Mouse (Mus musculus) kidney, embryonic 15.5 days (tissue): Measurements from ENCODE around the gene Duox1. TPM values are rescaled to one million over a fixed set of nuclear protein-coding genes. Genes with fewer than 3 reads are reported as not detected.

Experiments used
- ATAC-seq: fragments of 200-750 bp; cut with Nextera tagmentation; replicated peaks from 2 replicates; pipeline ENCODE4 v1.8.0; 2017; ENCODE audit warnings: moderate TSS enrichment; ENCODE audit not compliant: low FRiP score
- H3K27ac ChIP-seq: fragments of 300-500 bp; sonication (generic); 2 replicates; pipeline ENCODE4 v1.5.1; 2015; ENCODE audit warnings: mild to moderate bottlenecking, inconsistent platforms
- H3K27me3 ChIP-seq: fragments of 300-500 bp; sonication (generic); 2 replicates; pipeline ENCODE4 v1.6.1; 2015; ENCODE audit warnings: inconsistent platforms
- H3K36me3 ChIP-seq: fragments of 300-500 bp; sonication (generic); 2 replicates; pipeline ENCODE4 v1.6.1; 2015; ENCODE audit warnings: inconsistent platforms
- H3K4me1 ChIP-seq: fragments of 300-500 bp; sonication (generic); 2 replicates; pipeline ENCODE4 v1.6.1; 2015; ENCODE audit warnings: inconsistent platforms
- H3K4me2 ChIP-seq: fragments of 300-500 bp; sonication (generic); 2 replicates; pipeline ENCODE4 v1.6.1; 2015; ENCODE audit warnings: moderate library complexity, mild to moderate bottlenecking, inconsistent platforms
- H3K4me3 ChIP-seq: fragments of 300-500 bp; sonication (generic); replicated peaks from 2 replicates; pipeline ENCODE4 v1.5.1; 2015; ENCODE audit warnings: mild to moderate bottlenecking, inconsistent platforms
- H3K9ac ChIP-seq: fragments of 300-500 bp; sonication (generic); 2 replicates; pipeline ENCODE4 v1.6.1; 2015; ENCODE audit warnings: mild to moderate bottlenecking, inconsistent platforms
- H3K9me3 ChIP-seq: fragments of 300-500 bp; sonication (generic); replicated peaks from 2 replicates; pipeline ENCODE4 v1.6.1; 2016; ENCODE audit warnings: inconsistent platforms
- WGBS: fragments of 180-500 bp; shearing (Covaris S2); methylation state at CpG from one replicate; pipeline ENCODE4 v1.1.7; 2015; ENCODE audit warnings: mixed read lengths; 5-methylcytosine and 5-hydroxymethylcytosine counted together
- polyA plus RNA-seq: library from polyadenylated mRNA; unstranded; fragments of >200 nt; fragmentation: Nextera tagmentation; extraction: Ambion mirVana; gene quantifications from 2 replicates; pipeline ENCODE4 v1.2.1, GENCODE M21; 2015

Duox1 gene
- polyA plus RNA-seq, 1 experiment from 2014 or later = 0.04 TPM

DNA sequence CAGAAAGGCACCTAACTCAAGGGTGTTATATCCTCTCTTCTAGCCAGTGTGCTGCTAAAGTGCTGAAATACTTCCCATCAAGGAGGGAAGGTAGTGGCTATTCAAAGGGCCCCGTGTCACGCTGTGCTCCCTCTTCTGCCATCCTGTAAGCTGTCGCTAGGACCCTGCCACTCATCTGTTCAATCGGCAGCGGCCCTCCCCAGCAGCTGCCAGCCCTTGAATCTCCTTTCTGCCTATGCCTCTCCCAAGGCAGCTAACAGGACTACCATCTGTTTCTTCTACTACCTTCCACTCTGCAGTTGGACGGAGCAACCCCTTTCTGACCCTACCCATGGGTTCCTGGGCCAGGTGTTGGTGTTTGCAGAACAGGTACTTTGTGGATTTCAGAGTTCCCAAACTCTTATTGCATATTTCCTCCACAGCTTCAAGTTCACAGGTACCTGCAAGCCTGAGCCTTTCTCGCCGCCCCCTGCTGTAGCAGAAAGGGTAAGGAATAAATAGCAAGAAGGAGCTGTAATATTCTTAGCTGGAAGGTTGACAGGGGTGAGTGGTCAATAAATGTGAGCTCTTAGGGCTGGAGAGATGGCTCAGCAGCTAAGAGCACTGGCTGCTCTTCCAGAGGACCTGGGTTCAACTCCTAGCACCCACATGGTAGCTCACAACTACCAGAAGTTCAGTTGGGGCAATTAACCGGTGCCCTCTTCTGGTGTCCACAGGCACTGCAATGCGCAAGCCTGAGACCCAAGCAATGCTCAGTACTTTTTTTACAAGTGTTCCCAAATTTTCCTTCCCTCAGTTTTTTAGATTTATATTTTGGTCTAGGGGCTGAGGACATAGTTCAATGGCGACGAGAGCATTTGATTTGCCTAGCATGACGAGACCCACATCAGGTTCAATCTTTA, 47.4 kb downstream of the Duox1 start:
- no peak overlapping the region for H3K9ac ChIP-seq
- peaks cover 24% of the 10 kb centered on the region for H3K4me1 ChIP-seq
- no peak overlapping the region for H3K27ac ChIP-seq
- no peak for ATAC-seq
- no peaks in the 10 kb centered on the region for H3K9me3 ChIP-seq
- H3K4me3 ChIP-seq = no peak overlapping the region
- no peak overlapping the region for H3K4me2 ChIP-seq
- H3K36me3 ChIP-seq = peaks cover 12% of the 10 kb centered on the region
- 86% methylated on average over 13 of the region's 13 CpGs for WGBS
- H3K27me3 ChIP-seq = no peaks in the 10 kb centered on the region

DNA sequence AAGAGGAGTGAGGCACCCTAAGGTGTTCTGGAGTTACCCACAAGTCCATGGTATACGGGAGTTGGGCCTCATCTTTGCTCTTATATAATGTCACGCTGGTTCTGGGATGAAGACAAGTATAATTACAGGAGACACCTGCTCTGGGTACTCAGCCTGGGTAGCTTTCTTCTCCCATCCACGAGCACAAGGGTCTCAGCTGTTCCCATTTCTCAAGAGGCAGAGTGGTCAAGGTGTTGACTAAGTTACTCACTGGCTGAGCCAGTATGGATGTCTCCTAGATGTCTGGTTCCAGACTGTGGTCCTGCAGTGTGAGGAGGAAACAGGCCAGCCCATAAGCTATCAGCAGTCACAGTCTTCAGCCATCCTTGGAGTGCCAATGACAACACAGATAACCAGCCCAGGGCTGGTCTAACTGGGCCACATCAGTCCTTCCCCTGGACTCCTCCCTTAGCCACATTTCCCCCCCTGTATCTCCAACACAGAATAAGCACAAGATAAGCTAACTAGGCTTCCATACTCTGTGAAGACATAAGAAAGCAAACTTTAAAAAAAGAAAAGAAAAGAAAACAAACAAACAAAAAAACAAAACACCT, 49.0 kb downstream of the Duox1 start:
- peaks cover 12% of the 10 kb centered on the region for H3K36me3 ChIP-seq
- ATAC-seq = no peak
- H3K4me1 ChIP-seq = peaks cover 32% of the 10 kb centered on the region
- WGBS = 90% methylated on average over 3 of the region's 3 CpGs
- H3K9me3 ChIP-seq = no peaks in the 10 kb centered on the region
- no peak overlapping the region for H3K4me2 ChIP-seq
- H3K4me3 ChIP-seq = no peak overlapping the region
- H3K9ac ChIP-seq = no peak overlapping the region
- 0 out of 2 replicates have a peak, but pooled peaks cover under 1% of the 10 kb centered on the region for H3K27me3 ChIP-seq
- no peak overlapping the region for H3K27ac ChIP-seq

DNA sequence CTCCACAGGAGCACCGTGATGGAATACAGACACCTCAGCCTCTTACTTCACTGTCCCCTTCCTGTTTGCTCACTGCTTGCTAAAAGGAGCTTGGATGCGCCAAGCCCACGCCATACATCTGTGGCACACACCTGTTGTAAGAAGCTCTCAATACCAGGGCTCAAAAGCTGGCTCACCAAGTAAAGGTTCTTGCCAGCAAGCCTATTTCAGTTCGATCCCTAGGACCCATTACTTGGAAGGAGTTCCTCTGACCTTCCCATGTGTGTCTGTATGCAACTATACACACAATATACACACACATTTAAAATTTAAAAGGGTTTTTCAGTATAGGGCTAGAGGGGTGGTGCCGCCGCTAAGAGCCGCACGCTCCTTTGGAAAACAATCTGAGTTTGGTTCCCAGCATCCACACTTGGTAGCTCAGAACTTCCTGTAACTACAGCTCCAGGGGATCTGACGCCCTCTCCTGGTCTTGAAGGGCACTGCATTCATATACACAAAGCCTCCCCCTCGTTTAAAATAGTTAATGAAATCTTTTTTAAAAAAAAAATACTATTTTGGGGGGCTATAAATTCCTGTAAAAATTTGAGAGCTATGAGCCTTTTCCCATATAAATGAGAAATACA, 49.9 kb downstream of the Duox1 start:
- no peak for ATAC-seq
- 86% methylated on average over 10 of the region's 10 CpGs for WGBS
- no peak overlapping the region for H3K4me2 ChIP-seq

DNA sequence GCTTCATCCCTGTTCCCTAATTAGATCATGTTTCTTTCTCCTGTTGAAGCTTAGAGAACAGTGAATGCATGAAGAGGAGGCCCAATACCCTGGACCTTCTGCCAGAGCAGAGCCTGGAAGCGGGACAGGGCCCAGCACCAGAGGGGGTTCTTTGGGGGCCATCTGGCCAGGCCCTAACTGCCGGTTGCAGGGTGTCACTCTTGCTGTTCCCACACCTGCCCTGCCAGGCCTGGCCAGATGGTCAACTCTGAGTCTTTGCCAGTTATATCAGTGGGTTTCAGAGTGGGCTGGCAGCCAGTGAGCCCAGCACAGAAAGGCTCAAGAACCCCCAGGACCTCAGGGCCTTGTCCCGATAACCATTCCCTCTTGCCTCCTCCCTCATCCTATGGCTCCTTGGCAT, 50.6 kb downstream of the Duox1 start:
- H3K4me1 ChIP-seq = peaks cover 35% of the 10 kb centered on the region
- no peak for ATAC-seq
- 82% methylated on average over 3 of the region's 3 CpGs for WGBS

More for the DNA sequence above, 49.9 kb downstream of the Duox1 start:
- Histone ChIP-seq H3K27ac (no peak overlapping the region), H3K27me3 (peaks cover 4% of the 10 kb centered on the region; the same call in 1 of the 2 replicates), H3K9ac (no peak overlapping the region), H3K36me3 (peaks cover 12% of the 10 kb centered on the region), H3K4me1 (peaks cover 35% of the 10 kb centered on the region), H3K4me3 (no peak overlapping the region), H3K9me3 (no peaks in the 10 kb centered on the region)

DNA sequence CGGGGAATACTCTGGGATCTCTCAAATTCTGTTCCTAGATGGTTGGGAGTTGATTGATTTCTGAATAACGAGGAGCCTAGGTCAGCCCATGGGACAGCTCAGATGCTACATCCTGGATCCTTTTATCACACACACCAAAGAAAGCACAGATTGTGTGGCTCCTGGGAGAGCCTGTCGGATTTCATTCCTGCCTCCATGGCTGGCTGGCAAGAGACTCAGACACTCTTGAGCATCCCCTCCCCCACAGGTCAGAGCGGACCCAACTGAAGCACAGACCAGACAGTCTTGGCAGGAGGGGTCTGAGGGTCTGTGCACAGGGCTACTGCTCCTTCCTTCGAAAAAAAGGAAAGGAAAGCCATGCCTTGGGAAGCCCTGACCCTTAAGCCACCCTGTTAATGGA, 51.2 kb downstream of the Duox1 start:
- WGBS = 28% methylated on average over 5 of the region's 5 CpGs
- Histone ChIP-seq H3K27ac (no peak overlapping the region), H3K4me3 (no peak overlapping the region), H3K27me3 (peaks cover 8% of the 10 kb centered on the region), H3K4me2 (peak overlapping the region; percentile 93), H3K4me1 (peaks cover 35% of the 10 kb centered on the region), H3K9me3 (no peaks in the 10 kb centered on the region), H3K36me3 (peaks cover 12% of the 10 kb centered on the region), H3K9ac (no peak overlapping the region)
- ATAC-seq = no peak

More for the DNA sequence above, 50.6 kb downstream of the Duox1 start:
- Histone ChIP-seq H3K4me2 (no peak overlapping the region), H3K9me3 (no peaks in the 10 kb centered on the region), H3K4me3 (no peak overlapping the region), H3K9ac (no peak overlapping the region), H3K36me3 (peaks cover 12% of the 10 kb centered on the region), H3K27ac (0 out of 2 replicates have a peak overlapping the region, but pooled peaks have one; percentile 29), H3K27me3 (peaks cover 8% of the 10 kb centered on the region)

DNA sequence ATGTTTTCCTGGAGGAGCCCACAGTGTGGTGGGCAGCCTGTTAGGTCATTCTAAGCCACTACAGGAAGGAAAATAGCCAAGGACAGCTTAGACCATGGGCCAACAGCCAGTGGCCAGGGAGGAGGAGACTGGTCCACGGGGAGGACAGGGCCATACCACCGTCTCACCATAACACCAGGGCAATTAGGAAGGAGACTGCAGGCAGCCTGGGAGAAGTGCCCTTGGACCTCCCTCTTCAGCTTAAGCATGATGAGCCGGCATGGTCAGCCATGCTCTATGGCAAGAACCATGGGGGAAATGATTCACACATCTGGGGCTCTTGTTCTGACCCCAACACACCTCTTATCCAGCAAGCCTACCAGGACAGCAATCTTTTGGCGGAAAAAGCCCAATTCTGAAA, 51.7 kb downstream of the Duox1 start:
- H3K27ac ChIP-seq = no peak overlapping the region
- H3K27me3 ChIP-seq = peaks cover 9% of the 10 kb centered on the region
- peaks cover 33% of the 10 kb centered on the region for H3K4me1 ChIP-seq
- WGBS = 29% methylated on average over 4 of the region's 4 CpGs
- H3K4me2 ChIP-seq = peak overlapping the region; percentile 93
- peaks cover 12% of the 10 kb centered on the region for H3K36me3 ChIP-seq
- no peak for ATAC-seq
- 0 out of 2 replicates have a peak overlapping the region, but pooled peaks have one; percentile 87 for H3K9ac ChIP-seq
- H3K9me3 ChIP-seq = no peaks in the 10 kb centered on the region
- peak overlapping the region; percentile 76 for H3K4me3 ChIP-seq

DNA sequence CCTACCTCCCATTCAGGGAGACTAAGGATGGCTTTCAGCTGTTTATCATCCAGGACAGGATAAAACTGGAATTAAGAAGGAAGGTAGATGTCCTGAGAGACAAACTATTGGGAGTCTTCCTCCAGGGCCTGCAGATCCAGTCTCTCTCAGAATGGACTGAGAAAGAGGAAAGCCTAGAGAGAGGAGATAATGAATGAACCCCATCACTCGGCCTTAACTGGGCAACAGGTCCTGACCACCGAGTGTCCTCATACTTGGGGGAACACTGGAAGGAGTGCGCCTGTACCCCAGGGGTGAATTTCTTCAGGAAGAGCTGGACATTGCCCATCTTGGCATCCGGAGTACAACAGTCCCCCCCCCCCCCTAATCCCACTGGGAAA, 52.2 kb downstream of the Duox1 start:
- peak overlapping the region; percentile 76 for H3K4me3 ChIP-seq
- H3K9ac ChIP-seq = peak overlapping the region; percentile 87
- ATAC-seq = no peak
- H3K4me1 ChIP-seq = peaks cover 33% of the 10 kb centered on the region
- peaks cover 14% of the 10 kb centered on the region for H3K27me3 ChIP-seq
- peaks cover 12% of the 10 kb centered on the region for H3K36me3 ChIP-seq
- 10% methylated on average over 4 of the region's 4 CpGs for WGBS
- peak overlapping the region; percentile 93 for H3K4me2 ChIP-seq
- H3K27ac ChIP-seq = no peak overlapping the region
- no peaks in the 10 kb centered on the region for H3K9me3 ChIP-seq

DNA sequence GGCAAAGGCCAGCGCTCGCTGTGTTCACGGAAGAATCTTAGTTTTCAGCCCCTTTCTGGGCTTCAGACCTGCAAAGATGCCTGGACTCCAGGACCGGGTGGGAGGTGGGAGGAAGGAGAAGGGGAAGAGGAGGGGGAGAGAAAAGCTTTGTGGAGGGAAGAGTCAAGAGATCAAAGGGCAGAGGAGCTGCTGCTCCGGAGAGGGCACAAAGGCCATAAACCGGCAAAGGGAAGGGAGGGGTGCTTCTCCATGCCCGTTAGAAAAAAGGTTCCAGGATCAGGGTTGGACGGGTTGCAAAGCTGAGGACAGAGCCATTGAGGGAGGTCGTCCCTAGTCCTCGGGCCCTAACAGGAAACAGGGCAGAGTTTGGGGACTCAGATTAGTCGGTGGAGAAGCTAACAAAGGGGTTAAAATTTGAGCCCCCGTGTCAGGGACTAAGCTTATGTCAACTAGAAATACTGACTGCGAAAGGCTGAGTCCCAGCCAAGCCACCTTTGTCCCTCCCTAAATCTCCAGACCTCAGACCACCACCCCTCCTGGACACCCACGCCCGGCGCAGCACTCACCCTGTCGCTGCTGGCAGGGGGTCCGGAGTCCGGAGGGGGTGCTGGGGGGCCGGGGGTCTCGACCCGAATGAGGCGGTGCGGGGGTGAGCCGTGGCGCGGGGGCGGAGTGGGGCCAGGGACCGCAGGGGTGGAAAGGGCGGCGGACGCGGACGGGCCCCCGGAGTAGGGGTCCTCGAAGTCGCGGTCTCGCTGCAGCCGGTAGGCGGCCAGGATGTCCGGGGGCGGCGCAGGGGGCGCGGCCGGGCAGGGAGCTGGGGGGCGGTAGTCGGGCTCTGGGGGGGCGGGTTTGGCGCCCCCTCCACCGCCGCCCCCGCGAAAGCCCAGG, 52.9 kb downstream of the Duox1 start:
- Histone ChIP-seq H3K4me1 (peaks cover 33% of the 10 kb centered on the region), H3K36me3 (peaks cover 6% of the 10 kb centered on the region), H3K4me3 (peak overlapping the region; percentile 76), H3K4me2 (peak overlapping the region; percentile 93), H3K27me3 (peaks cover 14% of the 10 kb centered on the region), H3K9me3 (no peaks in the 10 kb centered on the region), H3K27ac (peak overlapping the region; percentile 66), H3K9ac (peak overlapping the region; percentile 87)
- WGBS = under 1% methylated on average over 38 of the region's 55 CpGs
- ATAC-seq = peak; percentile 55

DNA sequence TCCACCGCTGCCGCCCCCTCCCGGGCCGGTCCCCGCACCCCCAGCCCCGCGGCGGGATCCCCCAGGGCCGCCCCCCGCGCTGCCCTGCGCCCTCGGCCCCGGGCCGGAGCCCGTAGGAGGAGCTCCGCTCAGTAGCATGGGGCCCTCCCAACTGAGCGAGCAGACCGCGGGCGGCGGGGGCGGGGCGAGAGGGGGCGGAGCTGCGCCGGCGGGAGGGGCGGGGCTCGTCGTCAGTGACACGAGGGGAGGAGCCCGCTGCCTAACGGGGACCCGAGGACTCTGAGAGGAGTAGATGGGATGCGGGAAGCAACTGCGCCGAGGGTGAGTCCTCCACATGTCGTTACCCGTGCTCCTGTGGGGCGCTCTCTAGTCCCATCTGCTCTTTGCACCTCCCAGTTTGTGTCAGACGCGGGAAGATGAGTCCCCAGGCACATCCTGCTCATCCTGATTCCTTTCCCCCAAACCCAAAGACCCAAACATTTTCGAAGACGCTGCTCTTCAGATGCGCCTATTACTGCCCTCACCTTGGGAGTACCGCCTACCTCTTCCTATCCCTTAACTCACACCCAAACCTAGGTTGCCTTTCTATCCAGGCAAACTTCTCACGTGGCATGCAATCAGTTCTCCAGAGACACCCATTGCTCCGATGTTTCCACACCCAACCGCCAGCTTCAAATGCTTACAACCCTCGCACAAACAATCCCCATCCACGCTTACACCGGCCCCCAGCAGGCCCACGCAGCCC, 53.7 kb downstream of the Duox1 start, which contains the start of gene Shf:
TSS of gene Shf (minus strand) at position 168 of the 745 bp plus-strand sequence.
- under 1% methylated on average over 40 of the region's 54 CpGs for WGBS

DNA sequence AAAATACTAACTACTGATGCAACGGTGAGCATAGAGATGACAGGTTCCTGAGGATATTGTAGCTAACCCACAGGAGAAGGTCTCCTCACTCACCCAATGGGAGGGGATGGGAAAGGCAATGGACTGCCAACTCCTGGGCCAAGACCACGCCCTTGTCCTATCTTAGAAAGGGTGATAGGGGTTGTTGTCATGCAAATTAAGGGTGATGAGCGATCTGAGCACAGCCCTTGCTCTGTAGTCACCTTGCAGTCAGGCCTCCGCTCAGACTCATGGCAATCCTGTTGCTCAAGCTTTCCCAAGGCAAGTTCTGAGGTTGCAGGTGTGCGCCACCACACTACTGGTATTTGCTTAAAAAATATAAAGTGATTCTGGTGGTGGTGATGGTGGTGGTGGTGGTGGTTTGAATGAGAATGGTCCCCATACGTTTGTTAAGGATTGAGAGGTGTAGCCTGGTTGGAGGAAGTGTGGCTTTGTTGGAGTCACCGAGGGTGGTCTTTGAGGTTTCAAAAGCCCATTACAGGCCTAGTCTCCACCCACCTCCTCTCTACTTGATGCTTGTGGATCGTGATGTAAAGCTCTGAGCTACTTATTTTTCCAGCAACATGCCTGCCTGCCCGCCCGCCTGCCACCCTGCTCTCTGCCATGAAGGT, 54.8 kb downstream of the Duox1 start:
- no peak overlapping the region for H3K9ac ChIP-seq
- 0 out of 2 replicates have a peak overlapping the region, but pooled peaks have one; percentile 93 for H3K4me2 ChIP-seq
- no peaks in the 10 kb centered on the region for H3K36me3 ChIP-seq
- no peak for ATAC-seq
- 42% methylated on average over 10 of the region's 10 CpGs for WGBS
- peaks cover 36% of the 10 kb centered on the region for H3K4me1 ChIP-seq
- peaks cover 14% of the 10 kb centered on the region for H3K27me3 ChIP-seq
- no peak overlapping the region for H3K4me3 ChIP-seq
- no peaks in the 10 kb centered on the region for H3K9me3 ChIP-seq
- no peak overlapping the region for H3K27ac ChIP-seq

More for the DNA sequence above, 53.7 kb downstream of the Duox1 start, which contains the start of gene Shf:
- H3K36me3 ChIP-seq = no peaks in the 10 kb centered on the region
- H3K4me3 ChIP-seq = peak within 1 kb of the TSS; percentile 76
- peaks cover 14% of the 10 kb centered on the region for H3K27me3 ChIP-seq
- H3K9me3 ChIP-seq = no peaks in the 10 kb centered on the region
- peaks cover 33% of the 10 kb centered on the region for H3K4me1 ChIP-seq
- peak; percentile 95 for ATAC-seq
- H3K27ac ChIP-seq = peak within 1 kb of the TSS; percentile 66
- H3K4me2 ChIP-seq = peak within 1 kb of the TSS; percentile 93
- H3K9ac ChIP-seq = peak within 1 kb of the TSS; percentile 87
